Mouse (Mus musculus): Measurements from ENCODE around the gene Zfhx3. TPM values are rescaled to one million over a fixed set of nuclear protein-coding genes. Genes with fewer than 3 reads are reported as not detected.

Gene Zfhx3
- total and polyA plus RNA-seq, 3 experiments = 0.11 to 0.30 TPM; not detected in 1

DNA sequence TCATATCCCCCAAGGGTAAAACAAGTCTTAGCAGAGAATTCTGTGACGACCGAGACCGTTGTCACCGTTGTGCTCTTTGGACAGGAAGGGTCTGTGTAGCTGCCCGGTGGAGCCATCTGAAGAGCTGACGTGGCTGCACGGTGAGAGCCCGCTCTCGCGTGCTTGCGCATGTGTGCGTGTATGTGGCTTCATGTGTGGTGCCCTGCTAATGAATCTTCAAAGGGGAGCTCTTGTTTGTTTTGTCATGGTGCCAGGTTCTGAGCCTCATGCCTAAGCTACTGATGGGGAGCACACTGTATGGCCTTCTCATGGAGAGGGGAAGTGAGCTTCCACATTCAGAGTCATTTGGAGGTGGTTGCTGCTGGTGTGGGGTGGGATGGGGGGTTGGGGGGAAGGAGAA is 835.6 kb downstream of the Zfhx3 start:
- no peak overlapping the region for H3K4me3 ChIP-seq (ENCODE audit: low read depth, low read length)
- H3K27me3 ChIP-seq (ENCODE audit: insufficient read depth, low read length) = no peaks in the 10 kb centered on the region
- no peak for TF ChIP-seq TAL1 (conservative IDR thresholded peaks at IDR 0.05; ENCODE audit: low read depth, low read length)
- TF ChIP-seq POLR2AphosphoS5 (IDR thresholded peaks at IDR 0.05; ENCODE audit: insufficient replicate concordance, low read depth, low read length) = no peak
- TF ChIP-seq GATA1 (IDR thresholded peaks at IDR 0.05; ENCODE audit: borderline replicate concordance, low read length) = no peak
- TF ChIP-seq GATA2 (IDR thresholded peaks at IDR 0.05; ENCODE audit: borderline replicate concordance, low read depth, low read length) = no peak
- TF ChIP-seq CTCF (IDR thresholded peaks at IDR 0.05; ENCODE audit: low read depth, low read length) = no peak
- H3K9me3 ChIP-seq (replicated peaks) = peaks cover 88% of the 10 kb centered on the region
- H3K4me1 ChIP-seq (ENCODE audit: insufficient read depth, low read depth, low read length) = no peaks in the 10 kb centered on the region
- no peak for DNase-seq (ENCODE audit: low spot score)
- H3K36me3 ChIP-seq (replicated peaks) = no peaks in the 10 kb centered on the region
- ATAC-seq (ENCODE audit: extremely low read depth, insufficient number of reproducible peaks, low FRiP score, poor library complexity, severe bottlenecking) = no peak

GRCm38 (mm10) chr8:108778551-108778950 is 836.1 kb downstream of the Zfhx3 start:
- no peak for TF ChIP-seq TAL1 (conservative IDR thresholded peaks at IDR 0.05; ENCODE audit: low read depth, low read length)
- no peak for TF ChIP-seq CTCF (IDR thresholded peaks at IDR 0.05; ENCODE audit: low read depth, low read length)
- TF ChIP-seq GATA1 (IDR thresholded peaks at IDR 0.05; ENCODE audit: borderline replicate concordance, low read length) = no peak
- TF ChIP-seq GATA2 (IDR thresholded peaks at IDR 0.05; ENCODE audit: borderline replicate concordance, low read depth, low read length) = no peak
- no peak for TF ChIP-seq POLR2AphosphoS5 (IDR thresholded peaks at IDR 0.05; ENCODE audit: insufficient replicate concordance, low read depth, low read length)
- DNase-seq (ENCODE audit: low spot score) (no peak), ATAC-seq (ENCODE audit: extremely low read depth, insufficient number of reproducible peaks, low FRiP score, poor library complexity, severe bottlenecking) (no peak)
- Histone ChIP-seq H3K4me3 (ENCODE audit: low read depth, low read length) (no peak overlapping the region), H3K27me3 (ENCODE audit: insufficient read depth, low read length) (no peaks in the 10 kb centered on the region), H3K4me1 (ENCODE audit: insufficient read depth, low read depth, low read length) (no peaks in the 10 kb centered on the region), H3K36me3 (replicated peaks) (no peaks in the 10 kb centered on the region), H3K9me3 (replicated peaks) (peaks cover 87% of the 10 kb centered on the region)

- Histone ChIP-seq H3K27me3 (ENCODE audit: insufficient read depth, low read length) (no peaks in the 10 kb centered on the region), H3K9me3 (replicated peaks) (peaks cover 81% of the 10 kb centered on the region), H3K4me3 (ENCODE audit: low read depth, low read length) (no peak overlapping the region), H3K36me3 (replicated peaks) (no peaks in the 10 kb centered on the region), H3K4me1 (ENCODE audit: insufficient read depth, low read depth, low read length) (no peaks in the 10 kb centered on the region)
- ATAC-seq (ENCODE audit: extremely low read depth, insufficient number of reproducible peaks, low FRiP score, poor library complexity, severe bottlenecking) = no peak
- TF ChIP-seq GATA1 (IDR thresholded peaks at IDR 0.05; ENCODE audit: borderline replicate concordance, low read length) (no peak), TAL1 (conservative IDR thresholded peaks at IDR 0.05; ENCODE audit: low read depth, low read length) (no peak), POLR2AphosphoS5 (IDR thresholded peaks at IDR 0.05; ENCODE audit: insufficient replicate concordance, low read depth, low read length) (no peak), CTCF (IDR thresholded peaks at IDR 0.05; ENCODE audit: low read depth, low read length) (no peak), GATA2 (IDR thresholded peaks at IDR 0.05; ENCODE audit: borderline replicate concordance, low read depth, low read length) (no peak)
- no peak for DNase-seq (ENCODE audit: low spot score)
Measured at GRCm38 (mm10) chr8:108780766-108781165, 838.3 kb downstream of the Zfhx3 start.

DNA sequence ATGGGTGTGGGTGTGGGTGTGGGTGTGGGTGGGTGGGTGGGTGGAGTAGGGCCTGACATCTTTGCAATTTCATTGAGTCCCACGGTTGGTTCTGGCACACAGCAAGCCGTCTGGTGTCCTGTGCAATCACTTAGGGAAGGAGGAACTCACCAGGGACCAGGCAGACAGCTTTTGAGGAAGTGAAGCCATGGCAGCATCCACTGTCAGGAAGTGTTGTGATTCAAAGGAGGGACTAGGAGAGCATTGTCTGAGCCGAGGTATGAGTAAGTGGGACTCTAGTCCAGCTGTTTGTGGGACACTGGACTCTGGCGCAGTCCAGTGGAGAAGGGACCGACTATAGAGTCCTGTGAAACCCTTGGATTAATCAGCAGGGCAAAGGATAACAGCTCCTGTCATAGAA is 838.7 kb downstream of the Zfhx3 start:
- no peak overlapping the region for H3K4me3 ChIP-seq (ENCODE audit: low read depth, low read length)
- H3K4me1 ChIP-seq (ENCODE audit: insufficient read depth, low read depth, low read length) = no peaks in the 10 kb centered on the region
- no peaks in the 10 kb centered on the region for H3K27me3 ChIP-seq (ENCODE audit: insufficient read depth, low read length)
- no peak for ATAC-seq (ENCODE audit: extremely low read depth, insufficient number of reproducible peaks, low FRiP score, poor library complexity, severe bottlenecking)
- TF ChIP-seq GATA1 (IDR thresholded peaks at IDR 0.05; ENCODE audit: borderline replicate concordance, low read length) = no peak
- no peak for TF ChIP-seq GATA2 (IDR thresholded peaks at IDR 0.05; ENCODE audit: borderline replicate concordance, low read depth, low read length)
- TF ChIP-seq POLR2AphosphoS5 (IDR thresholded peaks at IDR 0.05; ENCODE audit: insufficient replicate concordance, low read depth, low read length) = no peak
- no peak for TF ChIP-seq TAL1 (conservative IDR thresholded peaks at IDR 0.05; ENCODE audit: low read depth, low read length)
- TF ChIP-seq CTCF (IDR thresholded peaks at IDR 0.05; ENCODE audit: low read depth, low read length) = no peak
- no peak for DNase-seq (ENCODE audit: low spot score)
- peaks cover 81% of the 10 kb centered on the region for H3K9me3 ChIP-seq (replicated peaks)
- no peaks in the 10 kb centered on the region for H3K36me3 ChIP-seq (replicated peaks)

- TF ChIP-seq GATA2 (IDR thresholded peaks at IDR 0.05; ENCODE audit: borderline replicate concordance, low read depth, low read length) (no peak), GATA1 (IDR thresholded peaks at IDR 0.05; ENCODE audit: borderline replicate concordance, low read length) (no peak), POLR2AphosphoS5 (IDR thresholded peaks at IDR 0.05; ENCODE audit: insufficient replicate concordance, low read depth, low read length) (no peak), CTCF (IDR thresholded peaks at IDR 0.05; ENCODE audit: low read depth, low read length) (no peak), TAL1 (conservative IDR thresholded peaks at IDR 0.05; ENCODE audit: low read depth, low read length) (no peak)
- no peaks in the 10 kb centered on the region for H3K36me3 ChIP-seq (replicated peaks)
- H3K4me3 ChIP-seq (ENCODE audit: low read depth, low read length) = no peak overlapping the region
- DNase-seq (ENCODE audit: low spot score) = no peak
- no peaks in the 10 kb centered on the region for H3K4me1 ChIP-seq (ENCODE audit: insufficient read depth, low read depth, low read length)
- ATAC-seq (ENCODE audit: extremely low read depth, insufficient number of reproducible peaks, low FRiP score, poor library complexity, severe bottlenecking) = no peak
- no peaks in the 10 kb centered on the region for H3K27me3 ChIP-seq (ENCODE audit: insufficient read depth, low read length)
- peaks cover 77% of the 10 kb centered on the region for H3K9me3 ChIP-seq (replicated peaks)
Measured at GRCm38 (mm10) chr8:108783155-108783554, 840.7 kb downstream of the Zfhx3 start.

GRCm38 (mm10) chr8:108788156-108788761 is 845.8 kb downstream of the Zfhx3 start:
- ATAC-seq (ENCODE audit: extremely low read depth, insufficient number of reproducible peaks, low FRiP score, poor library complexity, severe bottlenecking) = no peak
- no peak overlapping the region for H3K4me3 ChIP-seq (ENCODE audit: low read depth, low read length)
- no peaks in the 10 kb centered on the region for H3K4me1 ChIP-seq (ENCODE audit: insufficient read depth, low read depth, low read length)
- TF ChIP-seq POLR2AphosphoS5 (IDR thresholded peaks at IDR 0.05; ENCODE audit: insufficient replicate concordance, low read depth, low read length) (no peak), CTCF (IDR thresholded peaks at IDR 0.05; ENCODE audit: low read depth, low read length) (no peak), GATA2 (IDR thresholded peaks at IDR 0.05; ENCODE audit: borderline replicate concordance, low read depth, low read length) (no peak), TAL1 (conservative IDR thresholded peaks at IDR 0.05; ENCODE audit: low read depth, low read length) (no peak), GATA1 (IDR thresholded peaks at IDR 0.05; ENCODE audit: borderline replicate concordance, low read length) (no peak)
- DNase-seq (ENCODE audit: low spot score) = no peak
- H3K27me3 ChIP-seq (ENCODE audit: insufficient read depth, low read length) = no peaks in the 10 kb centered on the region
- H3K36me3 ChIP-seq (replicated peaks) = no peaks in the 10 kb centered on the region
- H3K9me3 ChIP-seq (replicated peaks) = peaks cover 86% of the 10 kb centered on the region
